Mouse (Mus musculus): ENCODE measurements at regions not wholly inside any gene's neighbourhood (a gene's known extent, or its start where the extent isn't known, plus 50 kb on each side); places are given as distances from the start of the nearest gene placed in this dataset.

- DNase-seq (ENCODE audit: low spot score in 2 of 2) = no peak
These were observed 199.0 kb upstream of the Hes1 start for GRCm38 (mm10) chr16:29865075-29865740.

DNA sequence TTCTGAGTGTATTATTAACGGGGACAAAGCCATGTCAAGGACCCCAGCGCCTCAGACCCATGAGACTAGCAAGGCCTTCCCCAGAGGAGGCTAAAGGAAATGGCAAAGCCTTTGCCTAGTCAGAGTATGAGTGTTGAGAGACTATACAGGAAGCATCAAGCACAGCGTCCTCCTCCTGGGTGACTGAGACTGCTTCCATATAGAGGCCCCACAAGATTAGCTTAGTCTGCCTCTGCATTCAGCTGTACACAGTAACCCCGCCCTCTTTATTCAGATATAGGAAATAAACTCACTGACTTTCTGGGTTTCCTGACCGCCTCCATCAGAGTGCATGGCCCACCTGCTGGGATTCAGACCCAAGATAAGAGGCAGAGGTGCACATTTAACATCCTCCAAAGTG is 192.8 kb upstream of the Hes1 start:
- DNase-seq (ENCODE audit: low spot score in 2 of 2) = no peak

DNA sequence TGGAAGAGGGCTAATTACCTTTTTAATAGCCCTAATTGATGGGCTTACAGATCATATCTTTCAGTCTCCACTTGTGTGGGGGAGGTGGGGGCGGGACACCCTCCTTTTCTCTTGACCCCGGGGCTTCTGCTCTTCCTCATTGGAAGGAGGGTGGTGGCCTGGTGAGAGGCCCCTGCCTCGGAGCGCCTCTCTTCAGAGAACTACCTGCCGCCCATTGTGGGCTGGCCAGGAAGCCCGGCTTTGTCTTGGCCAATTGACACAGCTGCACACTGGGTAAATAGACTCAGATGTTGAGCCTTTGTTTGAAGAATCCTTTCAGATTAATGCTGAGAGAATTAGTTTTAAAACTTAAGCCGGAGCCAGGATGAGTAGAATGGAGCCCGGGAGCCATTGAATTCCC is 188.0 kb upstream of the Hes1 start:
- DNase-seq (ENCODE audit: low spot score in 2 of 2) = no peak

DNA sequence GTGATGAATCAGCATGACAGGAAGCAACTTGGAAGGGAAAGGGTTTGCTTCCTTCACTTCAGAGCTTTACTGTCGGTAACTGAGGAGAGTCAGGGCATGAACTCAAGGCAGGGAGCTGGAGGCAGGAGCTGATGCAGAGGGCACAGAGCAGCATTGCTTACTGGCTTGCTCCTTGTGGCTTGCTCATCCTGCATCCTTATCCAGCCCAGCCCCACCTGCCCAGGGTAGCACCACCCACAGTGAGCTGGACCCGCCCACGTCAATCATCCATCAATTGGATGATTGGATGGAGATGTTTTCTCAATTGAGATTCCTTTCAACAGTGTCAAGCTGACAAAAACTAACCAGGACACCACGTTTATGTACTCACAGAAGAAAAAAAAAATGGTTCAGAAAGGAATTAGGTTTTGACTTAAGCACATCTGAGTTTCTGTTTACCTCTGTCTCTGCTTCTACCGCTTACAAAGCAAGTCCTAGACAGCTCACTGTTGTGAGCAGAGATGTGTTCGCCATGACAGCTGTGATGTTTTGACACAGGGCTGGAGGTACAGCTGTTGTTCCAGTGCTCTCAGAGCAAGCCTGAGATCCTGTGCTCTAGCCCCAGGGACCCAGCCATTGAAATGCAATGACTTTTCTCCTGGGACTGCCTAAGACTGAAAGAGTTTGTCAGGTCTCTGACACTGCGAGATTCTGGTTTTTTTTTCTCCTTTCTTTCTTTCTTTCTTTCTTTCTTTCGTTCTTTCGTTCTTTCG is 186.6 kb upstream of the Hes1 start:
- DNase-seq (ENCODE audit: low spot score in 2 of 2) = no peak

DNA sequence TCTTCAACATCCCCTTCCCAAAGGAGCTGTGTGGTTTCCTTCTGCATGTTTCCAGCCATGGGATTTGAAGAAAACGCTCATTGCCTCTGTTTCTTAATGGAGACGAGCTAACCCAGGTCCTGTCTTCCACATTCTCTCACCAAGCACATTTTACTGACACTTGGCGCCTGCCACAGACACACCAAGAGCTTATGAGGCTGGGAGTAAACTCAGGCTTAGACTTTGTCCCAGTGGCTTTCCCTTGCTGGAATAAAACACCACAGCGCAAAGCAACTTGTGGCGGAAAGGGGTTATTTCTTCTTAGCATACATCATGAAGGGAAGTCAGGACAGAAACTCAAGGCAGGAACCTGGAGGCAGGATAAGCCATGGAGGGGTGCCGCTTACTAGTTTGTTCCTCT is 184.5 kb upstream of the Hes1 start:
- DNase-seq (ENCODE audit: low spot score in 2 of 2) = no peak

GRCm38 (mm10) chr16:29881497-29881896 is 182.7 kb upstream of the Hes1 start:
- no peak for DNase-seq (ENCODE audit: low spot score in 2 of 2)

GRCm38 (mm10) chr16:29882226-29882972 is 181.8 kb upstream of the Hes1 start:
- DNase-seq (ENCODE audit: low spot score in 2 of 2) = no peak

- DNase-seq (ENCODE audit: low spot score in 2 of 2) = no peak
These were observed 180.8 kb upstream of the Hes1 start for GRCm38 (mm10) chr16:29883252-29883992.

GRCm38 (mm10) chr16:29884899-29885298 is 179.3 kb upstream of the Hes1 start:
- DNase-seq (ENCODE audit: low spot score in 2 of 2) = no peak

GRCm38 (mm10) chr16:29886755-29887154 is 177.4 kb upstream of the Hes1 start:
- no peak for DNase-seq (ENCODE audit: low spot score in 2 of 2)

DNA sequence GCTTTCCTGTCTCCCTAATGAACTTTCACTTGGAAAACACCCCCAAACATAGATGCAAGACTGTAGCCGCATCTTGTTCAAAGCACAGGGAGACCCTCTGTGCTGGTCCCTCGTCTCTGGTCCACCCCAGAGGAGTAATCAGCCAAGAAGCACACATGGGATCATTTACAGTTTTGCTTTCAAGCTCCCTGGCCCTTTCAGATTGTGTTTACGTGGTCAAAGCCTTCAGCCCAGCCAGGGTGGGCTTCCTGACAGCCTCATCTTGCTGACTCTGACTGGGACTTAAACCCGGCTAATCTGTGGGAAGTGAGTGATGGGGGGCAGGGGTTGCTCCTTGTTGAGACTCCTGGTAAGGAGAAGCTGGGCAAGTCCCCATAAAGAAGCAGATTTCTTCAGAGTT is 174.8 kb upstream of the Hes1 start:
- no peak for DNase-seq (ENCODE audit: low spot score in 2 of 2)

DNA sequence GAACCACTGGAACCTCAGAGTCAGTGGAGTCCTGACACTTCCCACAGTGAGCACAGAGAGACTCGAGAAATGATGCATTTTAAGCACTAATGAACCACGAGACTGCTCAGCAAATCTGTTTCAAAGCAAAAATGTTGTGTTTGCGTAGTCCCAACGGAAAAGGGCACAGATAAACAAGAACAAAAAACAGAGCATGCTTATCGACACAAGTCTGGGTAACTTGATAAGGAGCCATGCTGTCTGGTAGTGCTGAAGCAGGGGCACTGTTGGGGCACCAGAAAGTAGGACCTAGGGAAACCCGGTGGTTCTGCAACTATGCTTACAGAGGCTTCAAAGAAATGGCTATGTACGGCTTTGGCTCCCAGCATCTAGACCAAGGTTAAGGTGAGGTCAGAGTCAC is 172.7 kb upstream of the Hes1 start:
- no peak for DNase-seq (ENCODE audit: low spot score in 2 of 2)

DNA sequence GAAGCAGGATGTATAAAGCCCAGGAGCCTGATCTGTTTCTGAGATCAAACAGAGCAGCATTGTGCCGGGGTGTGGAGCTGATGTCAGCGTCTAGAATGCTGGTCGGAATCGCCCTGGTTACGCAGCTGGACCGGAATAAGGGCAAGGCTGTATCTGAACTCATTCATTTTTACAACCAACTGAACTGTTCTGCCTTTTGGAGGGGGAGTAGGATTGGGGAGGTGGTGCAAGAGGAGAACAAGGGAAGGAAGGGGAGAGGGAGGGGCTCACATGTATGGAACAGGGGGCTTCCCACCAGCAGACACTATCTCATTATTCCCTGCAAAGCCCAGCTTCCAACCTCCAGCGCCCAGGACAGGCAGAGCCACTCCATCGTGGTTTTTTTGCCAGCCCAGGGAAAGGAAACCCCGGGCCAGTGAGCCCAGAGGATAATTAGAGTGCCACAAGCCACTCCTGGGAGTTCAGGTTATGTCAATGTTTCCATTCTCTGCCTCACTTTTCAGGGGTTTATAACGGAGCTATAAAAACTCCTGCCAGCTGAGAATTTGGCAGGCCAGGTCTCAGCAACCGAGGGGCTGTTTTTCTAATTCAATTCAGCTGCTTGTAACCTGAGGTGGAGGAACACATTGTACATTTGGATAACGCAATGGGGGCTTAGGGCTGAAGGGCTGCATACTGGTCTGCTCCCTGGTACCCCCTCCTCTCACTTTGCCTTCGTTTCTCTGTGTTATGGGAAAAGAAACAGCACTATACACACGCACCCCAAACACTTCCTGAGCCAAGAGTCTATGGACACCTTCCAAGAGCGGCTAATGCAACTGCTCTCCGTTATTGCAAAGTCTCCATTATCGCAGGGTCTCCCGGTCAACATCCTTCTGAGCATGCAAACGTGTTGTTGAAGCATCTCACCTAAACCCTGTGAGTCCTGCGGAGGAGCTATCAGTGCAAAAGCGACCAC is 170.0 kb upstream of the Hes1 start:
- no peak for DNase-seq (ENCODE audit: low spot score in 2 of 2)

DNA sequence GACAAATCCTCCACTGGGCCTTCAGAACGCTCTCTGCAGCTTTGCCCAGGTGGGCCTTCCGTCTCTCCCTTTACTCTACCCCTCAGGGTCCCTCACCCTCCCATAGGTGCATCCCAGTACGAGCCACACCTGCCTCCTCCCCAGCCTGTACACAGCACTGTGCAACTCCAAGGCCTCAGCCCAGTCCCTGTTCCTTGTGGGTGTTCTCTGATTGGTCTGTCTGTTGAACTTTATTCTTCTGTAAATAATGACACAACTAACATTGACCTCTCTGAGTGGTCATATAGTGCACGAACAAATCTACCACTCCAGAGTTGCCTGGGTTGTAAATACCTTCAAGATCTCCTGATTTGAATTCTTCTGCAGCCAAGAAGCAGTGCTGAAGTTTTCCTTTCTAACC is 167.8 kb upstream of the Hes1 start:
- DNase-seq (ENCODE audit: low spot score in 2 of 2) = no peak

- no peak for DNase-seq (ENCODE audit: low spot score in 2 of 2)
These were observed 160.7 kb upstream of the Hes1 start for GRCm38 (mm10) chr16:29903510-29903909.

DNA sequence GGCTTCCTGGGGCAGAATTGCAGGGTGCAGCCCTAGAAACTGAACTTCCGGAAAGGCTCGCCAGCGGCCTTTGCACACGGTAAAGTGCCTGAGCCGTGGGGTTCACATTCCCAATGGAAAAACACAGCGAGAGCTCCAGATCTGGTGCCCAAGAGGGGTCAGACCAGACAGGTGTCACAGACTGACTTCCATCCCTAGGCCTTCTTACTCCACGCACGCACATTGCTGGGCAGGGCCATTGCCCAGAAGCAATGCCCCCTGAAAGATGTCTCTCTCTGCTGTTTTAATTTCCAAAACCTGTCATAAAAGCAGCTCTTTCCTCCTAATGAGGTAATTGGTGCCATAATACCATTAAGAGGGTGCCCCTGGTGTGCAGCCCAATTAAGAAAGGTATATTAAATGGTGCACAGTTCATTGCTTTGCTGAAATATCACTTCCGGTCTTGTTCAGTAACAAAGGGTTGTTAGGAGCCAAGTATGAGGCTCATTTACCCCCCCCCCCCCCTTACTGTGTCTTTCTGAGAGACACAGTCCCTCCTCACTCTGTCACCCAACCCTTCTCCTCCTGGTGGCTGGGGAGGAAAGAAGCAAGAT is 159.9 kb upstream of the Hes1 start:
- no peak for DNase-seq (ENCODE audit: low spot score in 2 of 2)

DNA sequence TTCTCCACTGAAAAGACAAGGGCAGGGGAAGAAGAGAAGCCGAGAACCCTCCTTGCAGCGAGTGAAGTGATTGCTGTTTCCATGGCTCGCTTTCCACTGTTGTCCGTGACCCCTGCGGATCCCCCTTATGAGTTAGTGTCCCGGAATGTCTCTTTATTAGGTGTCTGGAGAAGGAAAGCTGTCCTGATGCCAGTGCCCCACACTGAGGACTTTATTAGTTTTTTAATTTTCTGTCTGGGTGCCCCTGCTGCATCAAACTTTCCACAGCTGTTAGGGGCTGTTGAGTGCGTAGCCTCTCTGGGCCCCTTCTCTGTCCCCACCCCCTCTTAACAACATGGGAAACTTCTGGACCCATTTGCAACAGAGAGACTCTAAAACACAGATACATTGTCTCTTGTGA is 156.9 kb upstream of the Hes1 start:
- no peak for DNase-seq (ENCODE audit: low spot score in 2 of 2)

DNA sequence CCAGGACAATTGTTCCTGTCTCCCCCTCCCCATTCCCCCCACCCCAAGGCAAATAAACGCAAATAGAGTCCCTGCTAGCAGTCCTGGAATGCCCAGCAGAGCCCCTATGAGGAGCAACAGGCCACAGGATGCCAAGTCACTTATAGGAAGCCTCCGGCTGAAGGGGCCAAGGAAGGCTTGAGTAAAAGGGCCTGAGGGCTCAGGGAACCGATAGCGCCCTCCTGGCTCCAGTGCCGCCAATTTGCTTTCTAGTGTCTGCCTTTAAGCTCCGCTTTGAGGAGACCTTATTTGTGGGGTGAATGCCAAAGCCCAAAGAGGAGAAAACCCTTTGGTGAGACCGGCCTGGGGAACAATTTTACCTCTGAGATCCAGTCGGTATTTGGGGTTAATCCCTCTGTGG is 156.2 kb upstream of the Hes1 start:
- no peak for DNase-seq (ENCODE audit: low spot score in 2 of 2)

- no peak for DNase-seq (ENCODE audit: low spot score in 2 of 2)
These were observed 154.2 kb upstream of the Hes1 start for GRCm38 (mm10) chr16:29909923-29910465.

DNA sequence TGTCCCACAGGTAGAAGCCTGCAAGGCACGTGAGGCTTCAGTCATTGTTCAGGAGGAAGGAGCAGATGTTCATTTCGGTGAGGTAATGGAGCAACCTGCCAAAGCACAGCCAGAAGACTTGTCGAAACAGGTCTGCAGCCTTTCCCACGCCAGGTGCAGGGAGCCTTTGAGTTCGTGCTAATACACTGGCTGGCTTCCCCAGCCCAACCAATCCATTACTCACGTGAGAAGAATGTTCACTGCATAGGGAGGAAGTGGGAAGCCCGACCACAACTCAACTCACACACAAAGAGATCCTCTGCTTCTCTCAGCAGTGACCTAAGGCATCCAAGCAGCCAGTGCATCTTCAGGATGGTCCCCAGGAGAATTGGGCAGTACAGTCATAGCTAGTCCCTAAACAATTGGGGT is 153.0 kb upstream of the Hes1 start:
- no peak for DNase-seq (ENCODE audit: low spot score in 2 of 2)

Data from right cerebral cortex, postnatal 36 days (tissue).